Mouse (Mus musculus): ENCODE results near the gene Selenop. TPM values are rescaled to one million over a fixed set of nuclear protein-coding genes. Genes with fewer than 3 reads are reported as not detected.

Gene Selenop
- polyA plus RNA-seq, 1 experiment: 199 TPM

GRCm38 (mm10) chr15:3300361-3301100 lies 32.2 kb downstream of the Selenop start:
- Histone ChIP-seq H3K27me3 (ENCODE audit: control insufficient read depth, insufficient read depth, low read length) (no peaks in the 10 kb centered on the region), H3K36me3 (ENCODE audit: control insufficient read depth, insufficient read depth, low read length) (no peaks in the 10 kb centered on the region), H3K27ac (ENCODE audit: control insufficient read depth, insufficient read depth, low read length) (no peak overlapping the region), H3K4me1 (replicated peaks; ENCODE audit: control insufficient read depth, insufficient read depth, low read length) (no peaks in the 10 kb centered on the region), H3K4me3 (ENCODE audit: control insufficient read depth, insufficient read depth, low read length) (no peak overlapping the region)
- WGBS: 93% methylated on average over 4 of the region's 4 CpGs
- TF ChIP-seq CTCF (IDR thresholded peaks at IDR 0.05; ENCODE audit: borderline replicate concordance, control insufficient read depth, extremely low read depth, insufficient read depth, low read length, poor library complexity): no peak
- TF ChIP-seq POLR2A (IDR thresholded peaks at IDR 0.05; ENCODE audit: control insufficient read depth, extremely low read depth, insufficient read depth, low read length, poor library complexity): no peak
- DNase-seq: no peak

GRCm38 (mm10) chr15:3303426-3303825 lies 35.1 kb downstream of the Selenop start, which contains the start of gene Ccdc152:
Gene Ccdc152 (minus strand): TSS chr15:3303526.
- no peaks in the 10 kb centered on the region for H3K36me3 ChIP-seq (ENCODE audit: control insufficient read depth, insufficient read depth, low read length)
- no peaks in the 10 kb centered on the region for H3K4me1 ChIP-seq (replicated peaks; ENCODE audit: control insufficient read depth, insufficient read depth, low read length)
- TF ChIP-seq CTCF (IDR thresholded peaks at IDR 0.05; ENCODE audit: borderline replicate concordance, control insufficient read depth, extremely low read depth, insufficient read depth, low read length, poor library complexity) (no peak), POLR2A (IDR thresholded peaks at IDR 0.05; ENCODE audit: control insufficient read depth, extremely low read depth, insufficient read depth, low read length, poor library complexity) (no peak)
- no peaks in the 10 kb centered on the region for H3K27me3 ChIP-seq (ENCODE audit: control insufficient read depth, insufficient read depth, low read length)
- WGBS: 99% methylated on average over 12 of the region's 12 CpGs
- no peak for DNase-seq
- H3K27ac ChIP-seq (ENCODE audit: control insufficient read depth, insufficient read depth, low read length): no peak within 1 kb of the TSS
- H3K4me3 ChIP-seq (ENCODE audit: control insufficient read depth, insufficient read depth, low read length): no peak within 1 kb of the TSS

- DNase-seq: no peak
- no peaks in the 10 kb centered on the region for H3K27me3 ChIP-seq (ENCODE audit: control insufficient read depth, insufficient read depth, low read length)
- H3K4me1 ChIP-seq (replicated peaks; ENCODE audit: control insufficient read depth, insufficient read depth, low read length): peaks cover 8% of the 10 kb centered on the region
- H3K4me3 ChIP-seq (ENCODE audit: control insufficient read depth, insufficient read depth, low read length): no peak overlapping the region
- no peaks in the 10 kb centered on the region for H3K36me3 ChIP-seq (ENCODE audit: control insufficient read depth, insufficient read depth, low read length)
- H3K27ac ChIP-seq (ENCODE audit: control insufficient read depth, insufficient read depth, low read length): no peak overlapping the region
- WGBS: 29% methylated on average over 3 of the region's 3 CpGs
- TF ChIP-seq CTCF (IDR thresholded peaks at IDR 0.05; ENCODE audit: borderline replicate concordance, control insufficient read depth, extremely low read depth, insufficient read depth, low read length, poor library complexity) (no peak), POLR2A (IDR thresholded peaks at IDR 0.05; ENCODE audit: control insufficient read depth, extremely low read depth, insufficient read depth, low read length, poor library complexity) (no peak)
Observed at GRCm38 (mm10) chr15:3309856-3310255, 41.5 kb downstream of the Selenop start.

GRCm38 (mm10) chr15:3312937-3313336 lies 44.6 kb downstream of the Selenop start:
- no peak for DNase-seq

GRCm38 (mm10) chr15:3316617-3317016 lies 48.3 kb downstream of the Selenop start:
- no peak for DNase-seq
- 88% methylated on average over 2 of the region's 2 CpGs for WGBS
- no peak overlapping the region for H3K4me3 ChIP-seq (ENCODE audit: control insufficient read depth, insufficient read depth, low read length)
- no peak for TF ChIP-seq POLR2A (IDR thresholded peaks at IDR 0.05; ENCODE audit: control insufficient read depth, extremely low read depth, insufficient read depth, low read length, poor library complexity)
- no peak for TF ChIP-seq CTCF (IDR thresholded peaks at IDR 0.05; ENCODE audit: borderline replicate concordance, control insufficient read depth, extremely low read depth, insufficient read depth, low read length, poor library complexity)
- H3K27ac ChIP-seq (ENCODE audit: control insufficient read depth, insufficient read depth, low read length): no peak overlapping the region
- H3K36me3 ChIP-seq (ENCODE audit: control insufficient read depth, insufficient read depth, low read length): no peaks in the 10 kb centered on the region
- no peaks in the 10 kb centered on the region for H3K27me3 ChIP-seq (ENCODE audit: control insufficient read depth, insufficient read depth, low read length)
- no peaks in the 10 kb centered on the region for H3K4me1 ChIP-seq (replicated peaks; ENCODE audit: control insufficient read depth, insufficient read depth, low read length)

More at GRCm38 (mm10) chr15:3312937-3313336, 44.6 kb downstream of the Selenop start:
- Histone ChIP-seq H3K4me3 (ENCODE audit: control insufficient read depth, insufficient read depth, low read length) (no peak overlapping the region), H3K27ac (ENCODE audit: control insufficient read depth, insufficient read depth, low read length) (no peak overlapping the region), H3K27me3 (ENCODE audit: control insufficient read depth, insufficient read depth, low read length) (no peaks in the 10 kb centered on the region), H3K36me3 (ENCODE audit: control insufficient read depth, insufficient read depth, low read length) (no peaks in the 10 kb centered on the region), H3K4me1 (replicated peaks; ENCODE audit: control insufficient read depth, insufficient read depth, low read length) (peaks cover 8% of the 10 kb centered on the region)
- no peak for TF ChIP-seq POLR2A (IDR thresholded peaks at IDR 0.05; ENCODE audit: control insufficient read depth, extremely low read depth, insufficient read depth, low read length, poor library complexity)
- no peak for TF ChIP-seq CTCF (IDR thresholded peaks at IDR 0.05; ENCODE audit: borderline replicate concordance, control insufficient read depth, extremely low read depth, insufficient read depth, low read length, poor library complexity)

GRCm38 (mm10) chr15:3319929-3320328 lies 51.6 kb downstream of the Selenop start:
- no peaks in the 10 kb centered on the region for H3K4me1 ChIP-seq (replicated peaks; ENCODE audit: control insufficient read depth, insufficient read depth, low read length)
- no peak overlapping the region for H3K27ac ChIP-seq (ENCODE audit: control insufficient read depth, insufficient read depth, low read length)
- WGBS: 95% methylated on average over 9 of the region's 9 CpGs
- no peaks in the 10 kb centered on the region for H3K36me3 ChIP-seq (ENCODE audit: control insufficient read depth, insufficient read depth, low read length)
- DNase-seq: no peak
- TF ChIP-seq CTCF (IDR thresholded peaks at IDR 0.05; ENCODE audit: borderline replicate concordance, control insufficient read depth, extremely low read depth, insufficient read depth, low read length, poor library complexity): no peak
- no peak for TF ChIP-seq POLR2A (IDR thresholded peaks at IDR 0.05; ENCODE audit: control insufficient read depth, extremely low read depth, insufficient read depth, low read length, poor library complexity)
- H3K27me3 ChIP-seq (ENCODE audit: control insufficient read depth, insufficient read depth, low read length): no peaks in the 10 kb centered on the region
- H3K4me3 ChIP-seq (ENCODE audit: control insufficient read depth, insufficient read depth, low read length): no peak overlapping the region
